Mouse (Mus musculus) common myeloid progenitor, adult 5-6 weeks (primary cell): Measurements from ENCODE around the gene Rpl29. TPM values are rescaled to one million over a fixed set of nuclear protein-coding genes. Genes with fewer than 3 reads are reported as not detected.

Source experiments
- ATAC-seq: replicated peaks from 2 replicates; pipeline ENCODE4 v1.8.0; 2016; ENCODE audit warnings: low read depth, mild to moderate bottlenecking, moderate TSS enrichment, inconsistent platforms; ENCODE audit not compliant: poor library complexity, severe bottlenecking
- total RNA-seq: library from RNA; stranded (forward); fragments of 200-1000, 187-1606 nt; gene quantifications from 2 replicates; pipeline ENCODE4 v1.2.3, GENCODE M21; 2017

Rpl29 gene
- total RNA-seq, 1 experiment from 2014 or later: 1,609 TPM

DNA sequence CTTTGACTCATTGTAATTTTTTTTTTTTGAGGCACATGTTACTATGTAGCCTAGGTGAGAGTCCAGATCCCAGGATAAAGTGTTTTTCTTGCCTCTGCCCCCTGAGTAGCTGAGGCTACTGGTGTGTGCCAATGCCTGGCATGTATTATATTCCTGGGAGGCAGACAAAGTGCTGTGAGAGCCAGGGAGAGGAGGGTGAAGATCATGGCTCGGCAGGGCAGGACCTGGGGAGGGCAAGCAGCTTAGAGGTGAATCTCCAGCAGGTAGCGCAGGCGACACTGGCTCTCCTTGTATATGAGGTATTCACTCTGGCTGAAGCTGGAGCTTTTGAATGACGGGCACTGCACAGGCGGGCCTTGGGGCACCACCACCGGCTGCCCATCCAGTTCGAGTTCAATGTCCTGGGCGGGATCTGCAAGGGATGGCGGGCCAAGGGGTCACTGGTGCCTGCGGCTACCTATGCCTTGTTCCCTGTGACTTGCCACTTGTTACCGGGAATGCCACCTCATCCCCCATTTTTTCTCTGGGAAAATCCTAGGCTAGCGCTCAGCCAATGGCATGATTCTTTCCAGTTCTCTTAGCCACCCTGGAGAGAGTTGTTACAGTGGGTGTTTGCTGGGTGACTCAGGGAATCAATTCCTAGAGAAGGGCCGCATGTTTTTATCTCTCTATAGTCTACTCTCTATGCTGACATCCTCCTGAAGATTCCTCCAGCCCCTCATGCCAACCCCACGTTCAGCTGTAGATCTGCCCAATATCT is 41.9 kb downstream of the Rpl29 start:
- ATAC-seq: no peak

DNA sequence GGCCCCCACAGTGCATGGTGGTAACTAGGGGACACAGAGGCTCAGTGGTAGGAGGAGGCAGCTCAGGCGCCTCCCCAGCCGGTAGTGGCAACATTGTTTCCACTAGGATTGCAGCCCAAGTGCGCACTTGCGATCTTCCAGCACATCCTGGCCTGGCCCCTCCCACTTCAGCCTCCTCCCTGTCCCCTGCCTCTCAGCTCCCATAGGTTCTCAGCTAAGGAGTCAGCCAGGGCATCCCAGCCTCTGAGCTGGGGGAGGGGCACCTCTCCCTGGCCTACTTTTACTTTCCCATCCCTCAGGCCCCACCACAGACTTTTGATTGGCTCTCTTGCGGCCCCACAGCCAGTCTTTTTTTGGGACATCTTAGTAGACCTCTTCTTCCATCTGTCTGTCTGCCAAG is 42.6 kb downstream of the Rpl29 start:
- no peak for ATAC-seq

DNA sequence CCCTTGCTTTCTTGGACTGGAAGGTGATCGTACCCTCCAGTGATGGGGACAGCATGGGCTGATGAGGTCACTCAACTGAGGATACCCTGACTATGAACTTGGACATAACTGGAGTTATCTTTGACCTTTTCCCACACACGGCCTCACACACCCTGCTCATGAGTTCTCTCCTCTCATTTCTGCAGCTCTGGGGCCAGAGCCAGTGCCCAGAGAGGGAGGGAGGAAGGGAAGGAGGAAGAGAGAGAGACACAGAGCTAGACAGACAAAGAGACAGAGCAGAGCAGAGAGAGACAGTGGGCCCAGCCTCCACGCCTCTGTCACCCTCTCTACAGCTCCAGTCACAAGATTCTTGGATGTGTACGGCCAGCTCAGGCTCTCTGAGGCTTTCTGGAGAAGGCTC is 43.1 kb downstream of the Rpl29 start:
- ATAC-seq: no peak

DNA sequence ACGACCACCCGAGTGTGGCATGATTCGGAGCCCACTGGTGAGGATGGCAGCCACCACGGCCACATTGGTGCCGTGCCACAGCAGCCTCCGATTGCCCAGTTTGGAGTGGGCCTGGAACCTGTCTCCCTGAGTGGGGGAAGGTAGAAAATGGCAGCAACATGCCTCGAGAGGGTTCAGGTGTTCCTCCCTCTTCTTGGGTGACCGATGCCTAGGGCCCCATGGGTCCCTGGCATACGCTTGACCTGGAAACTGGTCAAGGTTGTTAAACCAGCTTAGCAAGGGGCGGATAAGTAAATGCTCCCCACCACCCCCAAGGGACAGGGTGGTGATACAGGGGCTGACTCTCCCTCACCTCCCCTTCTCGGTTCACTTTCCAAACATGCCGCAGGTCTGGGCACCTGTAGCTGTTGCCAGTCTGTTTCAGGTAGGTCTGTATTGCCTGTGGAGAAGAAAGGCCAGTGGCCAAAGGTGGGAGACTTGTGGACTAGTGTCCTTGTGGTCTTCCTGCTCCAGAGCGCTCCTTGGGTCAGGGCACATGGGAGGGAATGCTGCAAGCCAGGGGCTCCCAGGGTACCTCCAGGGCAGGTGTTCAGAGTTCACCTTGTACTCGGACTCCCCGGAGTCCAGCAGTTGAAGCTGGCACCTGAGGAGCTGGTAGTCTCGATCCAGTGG is 44.0 kb downstream of the Rpl29 start:
- no peak for ATAC-seq

DNA sequence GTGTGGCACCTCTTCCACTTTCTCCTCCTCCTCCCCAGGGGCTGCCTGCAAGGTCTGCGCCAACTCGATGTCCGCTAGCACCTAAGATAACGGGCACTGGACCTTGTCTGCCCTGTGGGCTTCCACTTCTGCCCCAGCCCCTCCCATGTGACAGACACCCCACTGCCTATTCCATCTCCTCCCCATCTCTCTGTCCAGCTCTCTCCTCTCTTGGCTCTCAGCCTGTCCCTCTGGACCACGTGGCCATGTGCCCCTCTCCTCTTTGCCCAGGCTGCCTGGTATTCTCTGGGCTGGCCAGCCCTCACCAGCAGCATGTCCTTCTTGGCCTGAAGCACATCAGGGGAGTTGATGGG is 44.5 kb downstream of the Rpl29 start:
- ATAC-seq: no peak

DNA sequence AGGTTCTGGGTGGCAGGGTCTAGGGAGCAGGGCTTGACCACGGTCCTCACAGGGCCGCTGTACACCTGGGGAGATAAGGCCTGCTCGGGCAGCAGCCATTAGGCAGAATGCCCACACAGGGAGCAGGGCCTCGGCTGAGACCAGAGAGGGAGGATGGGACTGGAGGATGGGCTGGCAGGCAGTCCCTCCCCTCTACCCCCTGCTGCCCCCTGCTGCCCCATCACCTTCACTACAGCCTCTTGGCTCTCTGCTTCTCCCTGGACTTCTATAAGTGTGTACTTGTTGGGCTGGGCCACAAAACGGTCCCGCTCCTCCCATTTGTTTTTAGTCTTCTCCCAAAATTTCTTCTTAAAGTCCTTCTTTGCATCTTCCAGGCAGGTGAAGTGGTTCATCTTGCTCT is 45.2 kb downstream of the Rpl29 start:
- peak; percentile 31; the same call in 1 of the 2 replicates for ATAC-seq

DNA sequence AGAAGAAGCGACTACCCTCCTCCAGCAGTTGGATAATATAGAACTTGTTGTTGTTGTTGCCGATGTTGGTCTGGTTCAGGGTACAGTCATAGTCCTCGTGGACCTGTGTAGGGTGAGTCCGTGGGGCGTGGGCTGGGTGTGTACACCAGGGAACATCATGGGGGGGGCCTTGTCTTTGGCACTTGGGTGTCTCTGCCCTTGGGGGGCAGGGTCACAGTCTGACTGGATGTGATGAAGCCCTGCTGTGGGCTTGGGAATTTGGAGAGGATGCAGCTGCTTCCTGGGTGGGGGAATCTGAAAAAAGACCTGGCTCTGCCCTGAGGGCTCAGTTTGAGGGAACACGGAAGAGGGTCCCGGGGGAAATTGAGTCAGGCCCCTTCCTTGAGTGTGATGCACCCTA is 45.8 kb downstream of the Rpl29 start:
- no peak for ATAC-seq

DNA sequence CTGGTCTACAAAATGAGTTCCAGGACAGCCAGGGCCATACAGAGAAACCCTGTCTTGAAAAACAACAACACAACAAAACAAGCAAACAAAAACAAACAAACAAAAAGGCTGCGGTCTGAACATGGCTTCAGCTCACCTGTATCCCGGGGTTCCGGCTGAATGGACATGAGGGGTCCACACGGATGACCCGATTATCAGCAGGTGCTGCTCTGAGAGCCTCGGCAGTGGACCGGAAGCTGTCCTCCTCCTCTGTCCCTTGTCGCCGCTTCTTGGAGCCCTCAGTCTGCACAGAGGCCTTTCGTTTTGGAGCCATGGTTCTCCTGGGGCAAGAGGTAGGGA is 46.4 kb downstream of the Rpl29 start, which contains the start of gene Rrp9:
TSS of gene Rrp9 (plus strand) at position 301 of the 339 bp plus-strand sequence.
- no peak for ATAC-seq

DNA sequence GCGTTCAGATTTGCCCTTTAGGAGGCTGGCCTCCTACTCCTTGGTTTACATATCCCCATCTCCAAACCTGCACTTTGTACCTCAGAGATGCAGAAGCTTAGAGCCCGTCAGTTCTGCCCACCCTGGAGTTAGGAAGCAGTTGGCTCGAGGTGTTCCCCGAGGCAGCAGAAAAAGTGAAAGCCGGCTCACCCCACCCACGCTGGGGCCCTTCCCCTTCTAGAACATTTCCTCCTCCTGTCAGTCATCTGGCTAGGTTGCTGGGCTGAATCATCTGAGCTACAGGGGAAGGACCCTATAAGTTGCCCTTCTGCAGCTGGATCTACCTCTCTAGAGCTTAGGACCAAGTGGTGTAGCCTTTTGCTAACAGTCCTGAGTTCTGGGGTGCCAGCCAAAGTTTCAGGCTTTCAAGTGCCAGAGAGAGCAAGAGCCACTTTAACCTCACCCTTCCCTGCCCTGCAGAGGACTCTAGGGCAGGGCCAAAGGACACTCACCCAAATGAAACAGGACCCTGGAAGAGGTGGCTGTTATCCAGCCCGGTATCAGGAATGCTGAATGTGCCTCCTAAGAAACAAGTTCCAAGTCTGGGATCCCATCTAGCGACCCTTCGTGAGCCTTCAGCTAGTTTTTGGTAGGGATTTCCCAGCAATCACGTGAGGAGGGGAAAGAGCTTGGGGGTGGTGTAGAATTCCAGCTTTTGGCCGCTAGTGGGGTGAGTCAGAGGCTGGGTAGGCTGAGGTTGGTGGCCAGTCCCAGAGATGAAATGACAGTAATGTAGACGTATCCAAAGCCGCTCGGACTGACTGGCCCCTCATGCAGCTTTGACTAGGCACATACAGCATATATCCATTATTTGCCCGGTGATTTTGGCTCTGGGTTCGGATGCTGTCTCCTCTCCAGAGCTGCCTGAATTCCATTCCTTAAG is 47.0 kb downstream of the Rpl29 start:
- ATAC-seq: peak; percentile 29

DNA sequence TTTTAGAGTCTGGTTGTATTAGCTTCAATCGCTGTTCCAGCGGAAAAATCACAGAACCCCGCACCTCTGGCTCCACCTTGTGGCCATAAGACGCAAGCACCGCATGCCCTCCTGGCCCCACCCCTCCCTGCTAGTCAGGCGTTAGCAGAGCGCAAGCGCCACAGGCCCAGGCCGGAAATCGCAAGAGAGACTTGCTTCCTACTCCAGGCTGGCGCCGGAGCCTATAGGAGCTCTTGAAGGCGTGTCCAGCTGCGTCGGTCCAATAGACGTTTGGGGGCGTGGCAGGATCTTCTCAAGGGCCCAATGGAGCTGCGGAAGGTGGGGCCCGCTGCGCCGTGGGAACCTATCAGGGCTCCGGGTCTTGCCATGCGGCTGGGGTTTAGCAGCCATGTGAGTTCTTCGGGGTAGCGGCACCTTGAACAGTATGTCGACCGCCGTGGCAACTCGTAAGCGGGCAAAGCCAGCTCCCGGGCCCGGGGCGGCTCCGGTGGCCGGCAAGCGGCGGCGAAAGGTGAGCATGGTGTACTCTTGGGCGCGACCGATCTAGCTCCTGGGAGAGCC is 47.8 kb downstream of the Rpl29 start, which contains the start of gene Parp3:
TSS of gene Parp3 (minus strand) at position 26 of the 561 bp plus-strand sequence.
- ATAC-seq: peak; percentile 89

DNA sequence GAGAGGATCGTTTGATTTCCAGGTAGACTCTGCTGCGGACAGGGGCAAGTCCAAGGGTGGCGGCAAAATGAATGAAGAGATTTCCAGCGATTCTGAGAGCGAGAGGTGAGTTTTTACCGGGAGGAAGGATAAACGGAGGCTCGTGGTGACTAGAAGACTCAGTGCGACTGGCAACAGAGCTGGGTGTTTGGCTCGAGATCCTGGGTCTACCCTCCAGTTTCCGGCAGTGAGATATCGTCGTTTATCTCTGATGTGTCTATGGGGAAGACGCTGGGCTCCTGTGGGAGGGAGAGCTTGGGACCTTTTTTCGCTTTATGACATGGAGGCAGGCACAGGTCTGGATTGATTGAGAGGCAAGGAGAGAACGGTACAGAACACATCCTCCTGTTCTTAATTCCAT is 48.4 kb downstream of the Rpl29 start:
- ATAC-seq: no peak

DNA sequence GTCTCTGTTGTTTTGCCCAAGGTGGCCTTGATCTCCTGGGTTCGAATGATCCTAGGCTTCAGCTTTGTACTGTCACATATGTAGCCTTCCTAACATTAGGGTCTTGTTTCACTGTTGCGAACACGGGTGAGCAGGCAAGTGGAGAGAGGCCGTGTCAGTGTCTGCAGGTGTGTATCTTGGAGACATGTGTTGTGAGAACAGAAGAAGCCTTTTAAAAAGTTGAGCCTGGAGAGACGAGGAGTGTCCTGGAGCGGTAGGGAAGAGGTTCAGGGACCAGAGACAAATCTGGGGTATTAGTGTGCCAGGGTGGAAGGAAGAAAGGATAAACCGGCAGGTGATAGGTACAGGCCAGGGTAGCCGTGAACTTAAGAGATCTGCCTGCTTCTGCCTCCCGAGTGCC is 48.8 kb downstream of the Rpl29 start:
- no peak for ATAC-seq

DNA sequence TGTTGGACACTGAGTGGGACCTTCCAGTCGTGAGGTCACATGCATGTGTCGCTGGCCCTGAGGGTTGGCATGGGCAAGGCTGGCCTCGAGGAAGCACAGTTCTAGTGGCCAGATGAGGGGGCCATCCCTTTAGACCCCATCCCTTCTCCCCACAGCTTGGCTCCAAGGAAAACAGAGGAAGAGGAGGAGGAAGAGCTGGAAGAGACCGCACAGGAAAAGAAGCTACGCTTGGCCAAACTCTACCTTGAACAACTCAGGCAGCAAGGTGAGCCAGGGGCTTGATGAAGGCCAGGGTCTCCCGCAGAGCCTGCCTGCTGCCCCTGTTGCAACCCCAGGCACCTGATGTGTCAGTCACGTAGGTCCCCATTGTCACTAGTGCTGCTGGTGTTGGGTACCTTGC is 51.3 kb downstream of the Rpl29 start:
- no peak for ATAC-seq

DNA sequence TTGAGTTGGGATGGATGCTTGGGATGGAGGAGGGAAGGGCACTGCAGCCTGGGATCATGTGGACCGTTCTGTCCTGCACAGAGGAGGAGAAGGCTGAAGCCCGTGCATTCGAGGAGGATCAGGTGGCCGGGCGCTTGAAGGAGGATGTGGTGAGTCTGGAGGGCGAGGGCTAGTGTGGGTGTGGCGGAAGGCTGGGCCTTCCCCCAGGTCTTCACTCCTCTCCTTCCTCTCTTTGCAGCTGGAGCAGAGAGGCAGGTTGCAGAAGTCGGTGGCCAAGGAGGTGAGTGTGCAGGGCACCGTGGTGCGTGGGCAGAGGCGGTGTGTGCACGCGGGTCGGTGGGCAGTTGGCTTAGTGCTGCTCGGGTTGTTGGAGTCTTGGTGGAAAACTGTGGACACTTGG is 51.8 kb downstream of the Rpl29 start:
- ATAC-seq: peak; percentile 9; the same call in 1 of the 2 replicates

Other genes with a start within 250 kb of the Rpl29 start
- 9.4 and 14.7 TPM in 2 replicates for gene Ppm1m, start 229.7 kb upstream of the Rpl29 start, total RNA-seq
- 42.5 and 44.4 TPM in 2 replicates for gene Twf2, start 226.3 kb upstream of the Rpl29 start, total RNA-seq
- gene Tlr9, start 206.9 kb upstream of the Rpl29 start, total RNA-seq: 0.41 and 0.53 TPM in 2 replicates
- 76.9 and 90.2 TPM in 2 replicates for gene Alas1, start 180.8 kb upstream of the Rpl29 start, total RNA-seq
- gene Poc1a, start 148.4 kb upstream of the Rpl29 start, total RNA-seq: 22.9 and 26.5 TPM in 2 replicates
- gene Dusp7, start 60.8 kb upstream of the Rpl29 start, total RNA-seq: 10.1 and 23.6 TPM in 2 replicates
- 23.8 and 30.1 TPM in 2 replicates for gene Acy1, start 8.9 kb downstream of the Rpl29 start, total RNA-seq
- gene Abhd14b, start 18.0 kb downstream of the Rpl29 start, total RNA-seq: 10.0 and 13.4 TPM in 2 replicates
- 22.0 and 28.9 TPM in 2 replicates for gene Abhd14a, start 18.2 kb downstream of the Rpl29 start, total RNA-seq
- 2.3 and 3.3 TPM in 2 replicates for gene Pcbp4, start 23.8 kb downstream of the Rpl29 start, total RNA-seq
- not detected in 2 replicates for gene Gpr62, start 36.5 kb downstream of the Rpl29 start, total RNA-seq
- gene Rrp9, start 46.5 kb downstream of the Rpl29 start, total RNA-seq: 43.9 and 64.9 TPM in 2 replicates
- 11.0 and 15.3 TPM in 2 replicates for gene Parp3, start 47.5 kb downstream of the Rpl29 start, total RNA-seq
- not detected in 2 replicates for gene Iqcf1, start 70.5 kb downstream of the Rpl29 start, total RNA-seq
- not detected in 2 replicates for gene Iqcf5, start 85.1 kb downstream of the Rpl29 start, total RNA-seq
- gene Iqcf3, start 132.2 kb downstream of the Rpl29 start, total RNA-seq: not detected in 2 replicates
- gene Iqcf4, start 141.5 kb downstream of the Rpl29 start, total RNA-seq: not detected in 2 replicates
- not detected in 2 replicates for gene Iqcf6, start 197.1 kb downstream of the Rpl29 start, total RNA-seq
- not detected in 2 replicates for gene Grm2, start 226.6 kb downstream of the Rpl29 start, total RNA-seq